Mouse (Mus musculus): ENCODE measurements at regions not wholly inside any gene's neighbourhood (a gene's known extent, or its start where the extent isn't known, plus 50 kb on each side); places are given as distances from the start of the nearest gene placed in this dataset.

DNA sequence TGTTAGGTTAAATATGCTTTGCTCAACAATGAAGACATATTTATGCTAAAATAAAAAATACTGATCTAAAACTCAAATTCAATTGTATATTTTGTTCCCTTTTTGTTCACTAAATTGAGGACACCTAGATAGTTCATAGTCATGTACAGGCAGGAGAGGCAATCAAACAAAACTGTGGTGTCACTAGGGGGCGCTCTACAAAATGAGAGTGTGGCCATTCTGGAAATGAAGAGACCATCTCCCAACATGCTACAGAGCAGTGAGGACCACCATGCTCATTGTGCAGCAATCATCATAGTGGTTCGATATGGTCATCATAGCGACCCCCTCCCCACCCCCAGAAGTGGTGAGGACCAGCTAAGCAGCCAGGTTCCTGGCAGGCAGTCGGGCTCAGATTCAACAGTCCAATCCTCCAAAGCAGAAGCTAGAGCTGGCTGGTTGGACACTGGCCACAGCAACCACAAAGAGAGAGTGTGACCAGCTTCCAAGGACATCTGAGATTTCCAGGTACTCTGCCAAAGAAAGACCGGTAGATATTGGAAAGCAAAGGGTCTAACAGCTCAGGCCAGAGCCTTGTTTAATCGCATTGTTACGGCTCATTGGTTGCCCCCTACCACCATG, 155.4 kb downstream of the Tgfb2 start:
- 69% methylated on average over 7 of the region's 7 CpGs for WGBS (ENCODE audit: insufficient replicate concordance)
- Histone ChIP-seq H3K27ac (ENCODE audit: low read length) (no peak overlapping the region), H3K9me3 (replicated peaks; ENCODE audit: control insufficient read depth, low read length) (no peaks in the 10 kb centered on the region), H3K4me1 (ENCODE audit: control insufficient read depth, low read depth, low read length) (no peaks in the 10 kb centered on the region), H3K27me3 (ENCODE audit: control insufficient read depth, insufficient read depth, low read depth, low read length) (no peaks in the 10 kb centered on the region), H3K9ac (ENCODE audit: low read depth, low read length) (no peak overlapping the region), H3K4me3 (ENCODE audit: low read depth, low read length) (no peak overlapping the region), H3K4me2 (ENCODE audit: low read depth, low read length) (no peak overlapping the region), H3K36me3 (ENCODE audit: control insufficient read depth, insufficient read depth) (no peaks in the 10 kb centered on the region)
- ATAC-seq (ENCODE audit: low read depth), result no peak

GRCm38 (mm10) chr1:186549207-186549606, 156.6 kb downstream of the Tgfb2 start:
- no peak overlapping the region for H3K4me2 ChIP-seq (ENCODE audit: low read depth, low read length)
- WGBS (ENCODE audit: insufficient replicate concordance), result 74% methylated on average over 12 of the region's 12 CpGs
- no peaks in the 10 kb centered on the region for H3K36me3 ChIP-seq (ENCODE audit: control insufficient read depth, insufficient read depth)
- H3K9ac ChIP-seq (ENCODE audit: low read depth, low read length), result no peak overlapping the region
- no peak overlapping the region for H3K4me3 ChIP-seq (ENCODE audit: low read depth, low read length)
- no peaks in the 10 kb centered on the region for H3K27me3 ChIP-seq (ENCODE audit: control insufficient read depth, insufficient read depth, low read depth, low read length)
- H3K27ac ChIP-seq (ENCODE audit: low read length), result no peak overlapping the region
- peak; percentile 54 for ATAC-seq (ENCODE audit: low read depth)
- no peaks in the 10 kb centered on the region for H3K4me1 ChIP-seq (ENCODE audit: control insufficient read depth, low read depth, low read length)
- H3K9me3 ChIP-seq (replicated peaks; ENCODE audit: control insufficient read depth, low read length), result no peaks in the 10 kb centered on the region

- H3K9ac ChIP-seq (ENCODE audit: low read depth, low read length), result no peak overlapping the region
- no peak overlapping the region for H3K4me2 ChIP-seq (ENCODE audit: low read depth, low read length)
- H3K9me3 ChIP-seq (replicated peaks; ENCODE audit: control insufficient read depth, low read length), result no peaks in the 10 kb centered on the region
- no peak overlapping the region for H3K4me3 ChIP-seq (ENCODE audit: low read depth, low read length)
- WGBS (ENCODE audit: insufficient replicate concordance), result 49% methylated on average over 22 of the region's 22 CpGs
- no peak for ATAC-seq (ENCODE audit: low read depth)
- no peaks in the 10 kb centered on the region for H3K27me3 ChIP-seq (ENCODE audit: control insufficient read depth, insufficient read depth, low read depth, low read length)
- H3K27ac ChIP-seq (ENCODE audit: low read length), result no peak overlapping the region
- H3K36me3 ChIP-seq (ENCODE audit: control insufficient read depth, insufficient read depth), result no peaks in the 10 kb centered on the region
- no peaks in the 10 kb centered on the region for H3K4me1 ChIP-seq (ENCODE audit: control insufficient read depth, low read depth, low read length)
Measured at GRCm38 (mm10) chr1:186546386-186547185, 159.2 kb downstream of the Tgfb2 start.

DNA sequence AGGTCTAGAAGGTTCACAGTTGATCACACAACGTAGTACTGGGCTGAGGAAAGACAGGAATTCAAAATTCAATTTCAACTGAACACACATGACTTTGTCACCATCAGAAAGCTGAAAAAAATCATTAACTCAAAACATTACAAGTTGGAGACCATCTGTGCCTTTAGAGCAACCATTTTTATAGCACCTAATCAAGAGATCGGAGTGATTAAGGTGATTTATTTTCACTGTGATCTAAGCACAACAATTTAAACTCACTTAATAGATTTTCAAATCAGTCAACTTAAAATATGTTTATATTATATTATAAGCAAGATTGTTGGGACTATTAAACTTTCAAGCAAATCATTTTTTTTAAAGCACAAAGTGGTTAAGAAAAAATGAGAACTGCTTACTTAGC, 165.7 kb downstream of the Tgfb2 start:
- WGBS (ENCODE audit: insufficient replicate concordance), result 71% methylated on average over 2 of the region's 2 CpGs
- no peak for ATAC-seq (ENCODE audit: low read depth)
- H3K4me2 ChIP-seq (ENCODE audit: low read depth, low read length), result no peak overlapping the region
- no peaks in the 10 kb centered on the region for H3K9me3 ChIP-seq (replicated peaks; ENCODE audit: control insufficient read depth, low read length)
- no peaks in the 10 kb centered on the region for H3K36me3 ChIP-seq (ENCODE audit: control insufficient read depth, insufficient read depth)
- H3K27ac ChIP-seq (ENCODE audit: low read length), result no peak overlapping the region
- no peaks in the 10 kb centered on the region for H3K4me1 ChIP-seq (ENCODE audit: control insufficient read depth, low read depth, low read length)
- no peak overlapping the region for H3K9ac ChIP-seq (ENCODE audit: low read depth, low read length)
- no peaks in the 10 kb centered on the region for H3K27me3 ChIP-seq (ENCODE audit: control insufficient read depth, insufficient read depth, low read depth, low read length)
- no peak overlapping the region for H3K4me3 ChIP-seq (ENCODE audit: low read depth, low read length)

DNA sequence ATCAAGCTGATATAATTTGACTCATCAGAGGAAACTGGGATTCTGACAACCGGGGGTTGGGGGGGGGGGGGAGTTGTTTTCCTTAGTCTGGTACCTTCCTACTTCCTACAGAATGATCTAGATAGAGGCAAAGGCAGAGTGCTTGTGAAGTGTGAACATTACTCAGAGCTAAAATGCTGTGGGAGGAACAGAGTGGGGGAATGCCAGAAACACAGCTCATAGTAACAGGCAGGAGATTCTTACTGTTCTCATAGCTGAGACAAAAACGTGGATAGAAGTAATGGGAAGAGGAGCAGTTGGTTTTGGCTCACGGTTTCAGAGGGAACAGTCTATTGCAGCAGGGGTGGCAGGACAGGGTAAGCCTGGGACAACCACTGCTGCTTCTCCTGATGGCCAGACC, 167.6 kb downstream of the Tgfb2 start:
- no peak for ATAC-seq (ENCODE audit: low read depth)
- Histone ChIP-seq H3K4me1 (ENCODE audit: control insufficient read depth, low read depth, low read length) (no peaks in the 10 kb centered on the region), H3K9ac (ENCODE audit: low read depth, low read length) (no peak overlapping the region), H3K4me2 (ENCODE audit: low read depth, low read length) (no peak overlapping the region), H3K4me3 (ENCODE audit: low read depth, low read length) (no peak overlapping the region), H3K9me3 (replicated peaks; ENCODE audit: control insufficient read depth, low read length) (no peaks in the 10 kb centered on the region), H3K27me3 (ENCODE audit: control insufficient read depth, insufficient read depth, low read depth, low read length) (no peaks in the 10 kb centered on the region), H3K36me3 (ENCODE audit: control insufficient read depth, insufficient read depth) (no peaks in the 10 kb centered on the region), H3K27ac (ENCODE audit: low read length) (no peak overlapping the region)
- 49% methylated on average over 3 of the region's 3 CpGs for WGBS (ENCODE audit: insufficient replicate concordance)

- H3K27me3 ChIP-seq (ENCODE audit: control insufficient read depth, insufficient read depth, low read depth, low read length), result no peaks in the 10 kb centered on the region
Measured at GRCm38 (mm10) chr1:186515976-186516375, 189.8 kb downstream of the Tgfb2 start.

GRCm38 (mm10) chr1:186515071-186515470, 190.7 kb downstream of the Tgfb2 start:
- H3K4me2 ChIP-seq (ENCODE audit: low read depth, low read length), result no peak overlapping the region
- no peak for ATAC-seq (ENCODE audit: low read depth)
- 54% methylated on average over 2 of the region's 2 CpGs for WGBS (ENCODE audit: insufficient replicate concordance)
- H3K9ac ChIP-seq (ENCODE audit: low read depth, low read length), result no peak overlapping the region
- H3K27ac ChIP-seq (ENCODE audit: low read length), result no peak overlapping the region
- no peaks in the 10 kb centered on the region for H3K9me3 ChIP-seq (replicated peaks; ENCODE audit: control insufficient read depth, low read length)
- H3K27me3 ChIP-seq (ENCODE audit: control insufficient read depth, insufficient read depth, low read depth, low read length), result no peaks in the 10 kb centered on the region
- no peaks in the 10 kb centered on the region for H3K4me1 ChIP-seq (ENCODE audit: control insufficient read depth, low read depth, low read length)
- H3K4me3 ChIP-seq (ENCODE audit: low read depth, low read length), result no peak overlapping the region
- no peaks in the 10 kb centered on the region for H3K36me3 ChIP-seq (ENCODE audit: control insufficient read depth, insufficient read depth)

More at GRCm38 (mm10) chr1:186515976-186516375, 189.8 kb downstream of the Tgfb2 start:
- no peak for ATAC-seq (ENCODE audit: low read depth)
- H3K4me3 ChIP-seq (ENCODE audit: low read depth, low read length), result no peak overlapping the region
- no peak overlapping the region for H3K9ac ChIP-seq (ENCODE audit: low read depth, low read length)
- no peaks in the 10 kb centered on the region for H3K9me3 ChIP-seq (replicated peaks; ENCODE audit: control insufficient read depth, low read length)
- H3K4me1 ChIP-seq (ENCODE audit: control insufficient read depth, low read depth, low read length), result no peaks in the 10 kb centered on the region
- WGBS (ENCODE audit: insufficient replicate concordance), result 66% methylated on average over 6 of the region's 6 CpGs
- no peak overlapping the region for H3K4me2 ChIP-seq (ENCODE audit: low read depth, low read length)
- no peaks in the 10 kb centered on the region for H3K36me3 ChIP-seq (ENCODE audit: control insufficient read depth, insufficient read depth)
- H3K27ac ChIP-seq (ENCODE audit: low read length), result no peak overlapping the region

DNA sequence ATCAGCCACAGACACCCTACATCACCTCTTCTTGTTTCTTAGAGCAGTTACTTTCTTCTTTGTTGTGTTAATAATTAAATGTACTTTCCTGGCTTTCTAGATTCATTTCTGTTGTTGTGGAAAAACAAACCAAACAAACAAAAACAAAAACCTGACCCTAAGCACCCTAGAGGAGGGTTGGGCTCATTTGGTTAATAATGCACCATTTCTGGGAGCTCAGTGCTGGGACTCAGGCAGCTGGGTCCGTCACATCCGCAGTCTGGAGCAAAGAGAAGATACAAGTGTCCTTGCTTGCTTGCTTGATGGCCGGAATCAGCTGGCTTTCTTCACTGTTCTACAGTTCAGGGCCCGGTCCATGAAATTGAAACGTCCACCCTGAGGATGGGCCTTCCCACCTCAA, 191.9 kb downstream of the Tgfb2 start:
- Histone ChIP-seq H3K27ac (ENCODE audit: low read length) (no peak overlapping the region), H3K36me3 (ENCODE audit: control insufficient read depth, insufficient read depth) (no peaks in the 10 kb centered on the region), H3K4me1 (ENCODE audit: control insufficient read depth, low read depth, low read length) (no peaks in the 10 kb centered on the region), H3K4me3 (ENCODE audit: low read depth, low read length) (no peak overlapping the region), H3K9me3 (replicated peaks; ENCODE audit: control insufficient read depth, low read length) (no peaks in the 10 kb centered on the region), H3K9ac (ENCODE audit: low read depth, low read length) (no peak overlapping the region), H3K27me3 (ENCODE audit: control insufficient read depth, insufficient read depth, low read depth, low read length) (no peaks in the 10 kb centered on the region), H3K4me2 (ENCODE audit: low read depth, low read length) (no peak overlapping the region)
- no peak for ATAC-seq (ENCODE audit: low read depth)
- WGBS (ENCODE audit: insufficient replicate concordance), result 59% methylated on average over 5 of the region's 5 CpGs

GRCm38 (mm10) chr1:186510531-186510930, 195.3 kb downstream of the Tgfb2 start:
- H3K9ac ChIP-seq (ENCODE audit: low read depth, low read length), result no peak overlapping the region
- WGBS (ENCODE audit: insufficient replicate concordance), result 49% methylated on average over 2 of the region's 2 CpGs
- H3K4me2 ChIP-seq (ENCODE audit: low read depth, low read length), result no peak overlapping the region
- H3K4me3 ChIP-seq (ENCODE audit: low read depth, low read length), result no peak overlapping the region
- no peaks in the 10 kb centered on the region for H3K36me3 ChIP-seq (ENCODE audit: control insufficient read depth, insufficient read depth)
- no peak for ATAC-seq (ENCODE audit: low read depth)
- no peaks in the 10 kb centered on the region for H3K4me1 ChIP-seq (ENCODE audit: control insufficient read depth, low read depth, low read length)
- no peaks in the 10 kb centered on the region for H3K9me3 ChIP-seq (replicated peaks; ENCODE audit: control insufficient read depth, low read length)
- no peak overlapping the region for H3K27ac ChIP-seq (ENCODE audit: low read length)
- H3K27me3 ChIP-seq (ENCODE audit: control insufficient read depth, insufficient read depth, low read depth, low read length), result no peaks in the 10 kb centered on the region

Data from liver, embryonic 16.5 days (tissue).